Mouse (Mus musculus) thymus, adult 2 months (tissue): ENCODE data around the gene Fra10ac1. TPM values are rescaled to one million over a fixed set of nuclear protein-coding genes. Genes with fewer than 3 reads are reported as not detected.

Source experiments
- DNase-seq: peaks from one replicate; pipeline ENCODE4 v3.0.0; 2021
- H3K27ac ChIP-seq: fragments of 200-500 bp; 2 replicates; pipeline ENCODE4 v1.5.1; 2012; ENCODE audit warnings: low read length, control low read depth; ENCODE audit not compliant: control insufficient read depth, insufficient read depth
- H3K27me3 ChIP-seq: fragments of 200-500 bp; 2 replicates; pipeline ENCODE4 v1.6.1; 2012; ENCODE audit warnings: mild to moderate bottlenecking, low read length, moderate library complexity, mixed read lengths; ENCODE audit not compliant: control insufficient read depth, insufficient read depth
- H3K36me3 ChIP-seq: fragments of 200-500 bp; 2 replicates; pipeline ENCODE4 v1.6.1; 2012; ENCODE audit warnings: mild to moderate bottlenecking, low read length, moderate library complexity; ENCODE audit not compliant: control insufficient read depth, insufficient read depth
- H3K4me1 ChIP-seq: fragments of 200-500 bp; replicated peaks from 2 replicates; pipeline ENCODE4 v1.6.1; 2012; ENCODE audit warnings: low read length; ENCODE audit not compliant: control insufficient read depth, insufficient read depth
- H3K4me3 ChIP-seq: fragments of 200-500 bp; 2 replicates; pipeline ENCODE4 v1.5.1; 2012; ENCODE audit warnings: mild to moderate bottlenecking, low read length, control low read depth, moderate library complexity; ENCODE audit not compliant: control insufficient read depth, insufficient read depth
- CTCF ChIP-seq: fragments of 200-500 bp; IDR thresholded peaks from 2 replicates; pipeline ENCODE4 v1.5.1; 2012; ENCODE audit warnings: mild to moderate bottlenecking, control low read depth, low read length, moderate library complexity, borderline replicate concordance; ENCODE audit not compliant: control insufficient read depth, poor library complexity, insufficient read depth; ENCODE audit errors: extremely low read depth
- POLR2A ChIP-seq: fragments of 200-500 bp; IDR thresholded peaks from 2 replicates; pipeline ENCODE4 v1.6.1; 2012; ENCODE audit warnings: mild to moderate bottlenecking, low read length, control low read depth, moderate library complexity; ENCODE audit not compliant: control insufficient read depth, poor library complexity, insufficient read depth; ENCODE audit errors: extremely low read depth
- WGBS: fragments of 180-500 bp; shearing (Covaris S2); methylation state at CpG from one replicate; pipeline ENCODE4 v1.1.7; 2018; 5-methylcytosine and 5-hydroxymethylcytosine counted together
- polyA plus RNA-seq: library from polyadenylated mRNA; depleted of rRNA; stranded (reverse); fragments of >200 nt; gene quantifications from 2 replicates; pipeline ENCODE4 v1.2.3, GENCODE M21; 2012

Fra10ac1 gene
- polyA plus RNA-seq, 1 experiment, result 4.3 TPM

- Histone ChIP-seq H3K27me3 (peaks cover 5% of the 10 kb centered on the region; the same call in 1 of the 2 replicates), H3K27ac (no peak overlapping the region), H3K4me3 (no peak overlapping the region), H3K4me1 (no peaks in the 10 kb centered on the region), H3K36me3 (no peaks in the 10 kb centered on the region)
- TF ChIP-seq CTCF, result no peak
- no peak for TF ChIP-seq POLR2A
- no peak for DNase-seq
- 83% methylated on average over 5 of the region's 5 CpGs for WGBS
Observed at GRCm38 (mm10) chr19:38261351-38261750, 37.4 kb upstream of the Fra10ac1 start.

- no peaks in the 10 kb centered on the region for H3K36me3 ChIP-seq
- no peak for DNase-seq
- peaks cover 5% of the 10 kb centered on the region; the same call in 1 of the 2 replicates for H3K27me3 ChIP-seq
- TF ChIP-seq CTCF (no peak), POLR2A (no peak)
- no peaks in the 10 kb centered on the region for H3K4me1 ChIP-seq
- WGBS, result 74% methylated on average over 4 of the region's 4 CpGs
- no peak overlapping the region for H3K4me3 ChIP-seq
- H3K27ac ChIP-seq, result no peak overlapping the region
Observed at GRCm38 (mm10) chr19:38260346-38260745, 36.4 kb upstream of the Fra10ac1 start.

GRCm38 (mm10) chr19:38259436-38259835 lies 35.5 kb upstream of the Fra10ac1 start:
- Histone ChIP-seq H3K4me1 (no peaks in the 10 kb centered on the region), H3K36me3 (no peaks in the 10 kb centered on the region), H3K4me3 (no peak overlapping the region), H3K27ac (no peak overlapping the region), H3K27me3 (peaks cover under 1% of the 10 kb centered on the region; the same call in 1 of the 2 replicates)
- 66% methylated on average over 3 of the region's 3 CpGs for WGBS
- no peak for TF ChIP-seq CTCF
- no peak for TF ChIP-seq POLR2A
- no peak for DNase-seq

GRCm38 (mm10) chr19:38258651-38259065 lies 34.7 kb upstream of the Fra10ac1 start:
- 85% methylated on average over 3 of the region's 3 CpGs for WGBS
- no peaks in the 10 kb centered on the region for H3K36me3 ChIP-seq
- TF ChIP-seq CTCF (no peak), POLR2A (no peak)

GRCm38 (mm10) chr19:38253796-38254195 lies 29.8 kb upstream of the Fra10ac1 start:
- Histone ChIP-seq H3K27ac (no peak overlapping the region), H3K27me3 (no peaks in the 10 kb centered on the region), H3K4me3 (no peak overlapping the region), H3K4me1 (no peaks in the 10 kb centered on the region), H3K36me3 (no peaks in the 10 kb centered on the region)
- DNase-seq, result peak; percentile 30
- TF ChIP-seq CTCF, result no peak
- TF ChIP-seq POLR2A, result no peak
- 56% methylated on average over 6 of the region's 6 CpGs for WGBS

More at GRCm38 (mm10) chr19:38258651-38259065, 34.7 kb upstream of the Fra10ac1 start:
- Histone ChIP-seq H3K27me3 (no peaks in the 10 kb centered on the region), H3K4me1 (no peaks in the 10 kb centered on the region), H3K4me3 (no peak overlapping the region), H3K27ac (no peak overlapping the region)
- no peak for DNase-seq

GRCm38 (mm10) chr19:38249627-38250026 lies 25.7 kb upstream of the Fra10ac1 start:
- TF ChIP-seq CTCF (no peak), POLR2A (no peak)
- Histone ChIP-seq H3K4me3 (no peak overlapping the region), H3K36me3 (no peaks in the 10 kb centered on the region), H3K27ac (no peak overlapping the region), H3K4me1 (no peaks in the 10 kb centered on the region), H3K27me3 (no peaks in the 10 kb centered on the region)
- no peak for DNase-seq
- WGBS, result 93% methylated on average over 8 of the region's 8 CpGs

GRCm38 (mm10) chr19:38246177-38246622 lies 22.2 kb upstream of the Fra10ac1 start:
- DNase-seq, result no peak
- H3K27me3 ChIP-seq, result no peaks in the 10 kb centered on the region
- TF ChIP-seq CTCF, result no peak
- TF ChIP-seq POLR2A, result no peak
- 96% methylated on average over 7 of the region's 7 CpGs for WGBS
- no peak overlapping the region for H3K27ac ChIP-seq
- H3K4me1 ChIP-seq, result no peaks in the 10 kb centered on the region
- no peak overlapping the region for H3K4me3 ChIP-seq
- H3K36me3 ChIP-seq, result no peaks in the 10 kb centered on the region
